Mouse (Mus musculus): ENCODE results near the gene Gm49425. TPM values are rescaled to one million over a fixed set of nuclear protein-coding genes. Genes with fewer than 3 reads are reported as not detected.

The Gm49425 gene
- polyA plus RNA-seq, 1 experiment from 2014 or later: 0.19 TPM

- WGBS: 62% methylated on average over 7 of the region's 7 CpGs
- H3K9ac ChIP-seq (replicated peaks): no peak within 1 kb of the TSS
Observed at GRCm38 (mm10) chr15:101532720-101533119, 15.7 kb upstream of the Gm49425 start, which contains the start of gene Krt84. Gene Krt84 (minus strand): TSS chr15:101532820.

GRCm38 (mm10) chr15:101522556-101523232 is 5.6 kb upstream of the Gm49425 start:
- H3K4me1 ChIP-seq: no peaks in the 10 kb centered on the region
- H3K27ac ChIP-seq (replicated peaks): no peak overlapping the region
- H3K4me2 ChIP-seq: no peak overlapping the region
- H3K27me3 ChIP-seq (replicated peaks): peaks cover 9% of the 10 kb centered on the region; the same call in 1 of the 2 replicates
- no peak overlapping the region for H3K9ac ChIP-seq (replicated peaks)
- ATAC-seq (ENCODE audit: low FRiP score): no peak
- no peak overlapping the region for H3K4me3 ChIP-seq (replicated peaks)
- 82% methylated on average over 4 of the region's 4 CpGs for WGBS
- H3K9me3 ChIP-seq (replicated peaks): no peaks in the 10 kb centered on the region
- no peaks in the 10 kb centered on the region for H3K36me3 ChIP-seq

More at GRCm38 (mm10) chr15:101532720-101533119, 15.7 kb upstream of the Gm49425 start, which contains the start of gene Krt84:
- H3K4me2 ChIP-seq: no peak within 1 kb of the TSS
- no peaks in the 10 kb centered on the region for H3K36me3 ChIP-seq
- no peak for ATAC-seq (ENCODE audit: low FRiP score)
- no peak within 1 kb of the TSS for H3K27ac ChIP-seq (replicated peaks)
- no peaks in the 10 kb centered on the region for H3K9me3 ChIP-seq (replicated peaks)
- no peak within 1 kb of the TSS for H3K4me3 ChIP-seq (replicated peaks)
- no peaks in the 10 kb centered on the region for H3K27me3 ChIP-seq (replicated peaks)
- 0 out of 2 replicates have a peak, but pooled peaks cover 4% of the 10 kb centered on the region for H3K4me1 ChIP-seq

GRCm38 (mm10) chr15:101519792-101520191 is 2.7 kb upstream of the Gm49425 start:
- Histone ChIP-seq H3K27me3 (replicated peaks) (peaks cover 9% of the 10 kb centered on the region; the same call in 1 of the 2 replicates), H3K27ac (replicated peaks) (no peak overlapping the region), H3K9me3 (replicated peaks) (no peaks in the 10 kb centered on the region), H3K4me2 (no peak overlapping the region), H3K4me1 (no peaks in the 10 kb centered on the region), H3K4me3 (replicated peaks) (no peak overlapping the region), H3K9ac (replicated peaks) (no peak overlapping the region), H3K36me3 (no peaks in the 10 kb centered on the region)
- 27% methylated on average over 2 of the region's 2 CpGs for WGBS
- no peak for ATAC-seq (ENCODE audit: low FRiP score)

- 79% methylated on average over 9 of the region's 9 CpGs for WGBS
Observed at GRCm38 (mm10) chr15:101508247-101508646, 8.8 kb downstream of the Gm49425 start.

GRCm38 (mm10) chr15:101506896-101507758 is 9.9 kb downstream of the Gm49425 start:
- Histone ChIP-seq H3K9me3 (replicated peaks) (no peaks in the 10 kb centered on the region), H3K4me3 (replicated peaks) (no peak overlapping the region), H3K27ac (replicated peaks) (no peak overlapping the region), H3K36me3 (no peaks in the 10 kb centered on the region), H3K4me2 (no peak overlapping the region), H3K9ac (replicated peaks) (no peak overlapping the region), H3K4me1 (no peaks in the 10 kb centered on the region), H3K27me3 (replicated peaks) (no peaks in the 10 kb centered on the region)
- ATAC-seq (ENCODE audit: low FRiP score): no peak
- WGBS: 73% methylated on average over 14 of the region's 14 CpGs

More at GRCm38 (mm10) chr15:101508247-101508646, 8.8 kb downstream of the Gm49425 start:
- H3K9ac ChIP-seq (replicated peaks): no peak overlapping the region
- H3K4me2 ChIP-seq: no peak overlapping the region
- no peak overlapping the region for H3K4me3 ChIP-seq (replicated peaks)
- no peaks in the 10 kb centered on the region for H3K9me3 ChIP-seq (replicated peaks)
- H3K36me3 ChIP-seq: no peaks in the 10 kb centered on the region
- H3K4me1 ChIP-seq: no peaks in the 10 kb centered on the region
- no peak for ATAC-seq (ENCODE audit: low FRiP score)
- no peaks in the 10 kb centered on the region for H3K27me3 ChIP-seq (replicated peaks)
- H3K27ac ChIP-seq (replicated peaks): no peak overlapping the region

GRCm38 (mm10) chr15:101497181-101497580 is 19.9 kb downstream of the Gm49425 start:
- 69% methylated on average over 2 of the region's 2 CpGs for WGBS

GRCm38 (mm10) chr15:101495266-101495665 is 21.8 kb downstream of the Gm49425 start:
- Histone ChIP-seq H3K4me1 (no peaks in the 10 kb centered on the region), H3K9ac (replicated peaks) (no peak overlapping the region), H3K4me2 (no peak overlapping the region), H3K27me3 (replicated peaks) (no peaks in the 10 kb centered on the region), H3K27ac (replicated peaks) (no peak overlapping the region), H3K36me3 (no peaks in the 10 kb centered on the region), H3K4me3 (replicated peaks) (no peak overlapping the region), H3K9me3 (replicated peaks) (no peaks in the 10 kb centered on the region)
- WGBS: 88% methylated on average over 8 of the region's 8 CpGs
- no peak for ATAC-seq (ENCODE audit: low FRiP score)

More at GRCm38 (mm10) chr15:101497181-101497580, 19.9 kb downstream of the Gm49425 start:
- no peak for ATAC-seq (ENCODE audit: low FRiP score)
- Histone ChIP-seq H3K4me3 (replicated peaks) (no peak overlapping the region), H3K27ac (replicated peaks) (no peak overlapping the region), H3K36me3 (no peaks in the 10 kb centered on the region), H3K4me1 (no peaks in the 10 kb centered on the region), H3K27me3 (replicated peaks) (no peaks in the 10 kb centered on the region), H3K9ac (replicated peaks) (no peak overlapping the region), H3K9me3 (replicated peaks) (no peaks in the 10 kb centered on the region), H3K4me2 (no peak overlapping the region)

GRCm38 (mm10) chr15:101494203-101494602 is 22.9 kb downstream of the Gm49425 start:
- Histone ChIP-seq H3K27ac (replicated peaks) (no peak overlapping the region), H3K9me3 (replicated peaks) (no peaks in the 10 kb centered on the region), H3K4me2 (no peak overlapping the region), H3K4me1 (no peaks in the 10 kb centered on the region), H3K9ac (replicated peaks) (no peak overlapping the region), H3K27me3 (replicated peaks) (no peaks in the 10 kb centered on the region), H3K4me3 (replicated peaks) (no peak overlapping the region), H3K36me3 (no peaks in the 10 kb centered on the region)
- 55% methylated on average over 1 of the region's 1 CpGs for WGBS
- no peak for ATAC-seq (ENCODE audit: low FRiP score)

- no peak overlapping the region for H3K9ac ChIP-seq (replicated peaks)
- no peaks in the 10 kb centered on the region for H3K9me3 ChIP-seq (replicated peaks)
- no peak for ATAC-seq (ENCODE audit: low FRiP score)
- H3K4me1 ChIP-seq: no peaks in the 10 kb centered on the region
- no peaks in the 10 kb centered on the region for H3K27me3 ChIP-seq (replicated peaks)
- no peak overlapping the region for H3K4me2 ChIP-seq
- no peak overlapping the region for H3K4me3 ChIP-seq (replicated peaks)
- H3K27ac ChIP-seq (replicated peaks): no peak overlapping the region
- no peaks in the 10 kb centered on the region for H3K36me3 ChIP-seq
- 93% methylated on average over 6 of the region's 6 CpGs for WGBS
Observed at GRCm38 (mm10) chr15:101493713-101494112, 23.3 kb downstream of the Gm49425 start.

- H3K27me3 ChIP-seq (replicated peaks): no peaks in the 10 kb centered on the region
- H3K4me1 ChIP-seq: no peaks in the 10 kb centered on the region
- H3K4me3 ChIP-seq (replicated peaks): no peak overlapping the region
- H3K36me3 ChIP-seq: no peaks in the 10 kb centered on the region
- H3K9ac ChIP-seq (replicated peaks): no peak overlapping the region
- H3K4me2 ChIP-seq: no peak overlapping the region
- no peaks in the 10 kb centered on the region for H3K9me3 ChIP-seq (replicated peaks)
- no peak for ATAC-seq (ENCODE audit: low FRiP score)
- 55% methylated on average over 8 of the region's 8 CpGs for WGBS
- H3K27ac ChIP-seq (replicated peaks): no peak overlapping the region
Observed at GRCm38 (mm10) chr15:101492718-101493117, 24.3 kb downstream of the Gm49425 start.

GRCm38 (mm10) chr15:101491431-101491830 is 25.6 kb downstream of the Gm49425 start, which contains the start of gene Krt83:
Gene Krt83 (minus strand): TSS chr15:101491512.
- no peak for ATAC-seq (ENCODE audit: low FRiP score)
- Histone ChIP-seq H3K27ac (replicated peaks) (no peak within 1 kb of the TSS), H3K9ac (replicated peaks) (no peak within 1 kb of the TSS), H3K4me1 (no peaks in the 10 kb centered on the region), H3K36me3 (no peaks in the 10 kb centered on the region), H3K9me3 (replicated peaks) (no peaks in the 10 kb centered on the region), H3K27me3 (replicated peaks) (no peaks in the 10 kb centered on the region), H3K4me3 (replicated peaks) (no peak within 1 kb of the TSS), H3K4me2 (no peak within 1 kb of the TSS)
- 22% methylated on average over 6 of the region's 6 CpGs for WGBS

All from neural tube, embryonic 15.5 days (tissue).